Mouse (Mus musculus): Measurements from ENCODE around the gene Unc5cl.

GRCm38 (mm10) chr17:48545223-48545943 lies 90.7 kb downstream of the Unc5cl start:
- TF ChIP-seq CTCF (IDR thresholded peaks at IDR 0.05) (no peak), EP300 (IDR thresholded peaks at IDR 0.05) (no peak)

Measured in lung, postnatal 0 days (tissue).